Mouse (Mus musculus): ENCODE results near the gene Gm6710.
"Not testable (repeated sequence)": the region's sequence is repeated elsewhere in the genome, so short reads cannot be mapped to it uniquely, and the experiment has no call there.

Gm6710 gene

GRCm38 (mm10) chr2:175869024-175869423, at the start of gene Gm6710:
Gm6710 (plus strand) TSS chr2:175869219.
- DNase-seq (ENCODE audit: low read depth, low spot score) = not testable (repeated sequence)

Measured in R1 (cell line).